Mouse (Mus musculus) ovary, postnatal 14 days (tissue): Measurements from ENCODE around the gene E2f7.

Experiments used
- DNase-seq: peaks from one replicate; pipeline ENCODE4 v3.0.0; 2022; ENCODE audit warnings: low spot score

The E2f7 gene

DNA sequence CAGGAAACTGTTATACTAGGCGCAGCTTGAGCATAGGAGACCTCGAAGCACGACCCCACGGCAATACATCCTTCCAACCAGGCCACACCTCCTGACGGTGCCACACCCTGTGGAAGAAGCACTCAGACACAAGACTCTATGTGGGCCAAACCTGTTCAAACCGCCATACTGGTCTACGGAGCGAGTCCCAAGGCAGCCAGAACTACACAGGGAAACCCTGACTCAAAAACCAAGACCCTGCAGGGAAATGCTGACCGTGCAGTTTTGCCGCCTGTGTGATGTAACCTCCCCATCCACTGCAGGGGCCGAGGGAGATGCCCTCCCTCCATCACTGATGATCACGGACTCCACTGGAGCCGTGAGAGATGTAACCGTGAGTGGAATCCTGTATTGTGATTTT, 36.5 kb downstream of the E2f7 start:
- DNase-seq, result no peak

- no peak for DNase-seq
These were observed 37.4 kb downstream of the E2f7 start for GRCm38 (mm10) chr10:110782655-110783054.

- no peak for DNase-seq
These were observed 43.0 kb downstream of the E2f7 start for GRCm38 (mm10) chr10:110788049-110788752.

DNA sequence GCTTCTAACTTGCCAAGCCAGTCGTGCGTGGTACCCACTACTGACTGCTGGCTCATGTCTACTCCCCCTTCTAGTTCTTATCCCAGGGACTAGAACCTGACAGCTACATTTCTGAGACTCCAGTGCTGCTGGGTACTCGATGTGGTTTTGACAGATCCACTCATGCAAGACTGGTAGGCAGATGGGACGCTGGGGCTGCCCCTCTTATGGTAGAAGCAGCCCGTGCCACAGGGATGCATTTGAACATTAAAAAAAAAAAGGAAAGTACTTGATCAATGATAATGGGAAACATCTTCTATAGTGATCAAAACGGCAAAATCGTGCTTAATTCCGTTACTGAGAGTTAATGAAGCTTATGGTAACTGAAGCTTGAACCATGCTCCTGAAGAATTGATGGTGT, 44.4 kb downstream of the E2f7 start:
- DNase-seq, result no peak

DNA sequence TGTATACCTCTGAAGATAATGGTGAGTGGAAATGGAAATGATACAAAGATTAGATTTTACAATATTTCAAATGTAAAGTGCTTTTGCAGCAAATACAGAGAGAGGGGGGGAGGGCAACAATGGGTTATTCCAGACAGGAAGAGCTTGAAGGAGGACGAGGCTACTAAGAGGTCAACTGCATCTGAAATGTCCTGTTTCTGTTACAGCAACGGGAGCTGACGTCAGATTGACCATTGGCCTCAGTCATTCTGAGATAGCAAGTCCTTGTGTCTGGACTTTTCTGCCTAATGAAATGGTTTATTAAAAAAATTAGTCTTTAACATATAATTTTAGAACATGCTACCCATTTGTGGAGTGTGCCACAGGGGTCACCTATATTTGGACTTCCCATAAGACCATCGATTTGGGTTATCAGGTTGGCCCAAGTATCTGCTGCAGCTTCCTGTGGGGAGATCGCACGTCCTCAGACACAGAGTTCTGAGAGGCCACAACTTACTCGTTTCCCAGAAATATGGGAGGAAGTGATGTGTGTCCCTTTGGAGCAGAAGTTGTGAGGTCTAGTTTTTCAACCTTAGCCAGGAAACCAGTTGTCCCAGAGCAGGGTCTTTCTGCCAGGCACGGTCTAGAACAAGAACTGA, 48.0 kb downstream of the E2f7 start:
- no peak for DNase-seq

DNA sequence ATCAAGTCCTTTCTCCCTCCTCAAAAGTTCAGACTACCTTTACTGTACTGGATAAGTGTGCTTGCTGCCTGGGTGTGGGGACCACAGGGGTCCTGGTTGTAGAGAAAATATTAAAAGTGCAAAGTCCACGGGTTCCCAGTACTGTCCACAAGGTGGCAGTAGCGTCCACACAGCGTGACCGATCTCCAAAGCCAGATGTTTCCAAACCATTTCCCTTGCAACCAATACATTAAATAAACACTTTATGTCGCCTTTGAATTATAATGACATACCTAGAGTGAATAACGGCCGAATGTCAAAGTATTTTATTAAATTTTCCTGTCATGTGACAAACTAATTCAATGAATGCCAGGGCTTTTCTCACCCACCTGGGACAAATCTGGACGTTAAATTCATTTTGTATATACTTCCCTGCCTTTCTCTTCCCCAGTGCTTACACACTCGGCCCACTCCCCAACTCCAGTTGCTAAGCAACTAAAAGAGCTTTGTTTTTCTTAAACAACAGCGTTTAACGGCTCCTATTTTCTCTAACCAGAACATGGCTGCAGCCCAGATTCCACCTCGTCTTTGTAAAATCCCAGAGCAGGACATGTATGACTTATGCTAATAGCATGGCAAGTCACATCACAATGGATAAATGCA, 49.4 kb downstream of the E2f7 start:
- peak; percentile 26 for DNase-seq

DNA sequence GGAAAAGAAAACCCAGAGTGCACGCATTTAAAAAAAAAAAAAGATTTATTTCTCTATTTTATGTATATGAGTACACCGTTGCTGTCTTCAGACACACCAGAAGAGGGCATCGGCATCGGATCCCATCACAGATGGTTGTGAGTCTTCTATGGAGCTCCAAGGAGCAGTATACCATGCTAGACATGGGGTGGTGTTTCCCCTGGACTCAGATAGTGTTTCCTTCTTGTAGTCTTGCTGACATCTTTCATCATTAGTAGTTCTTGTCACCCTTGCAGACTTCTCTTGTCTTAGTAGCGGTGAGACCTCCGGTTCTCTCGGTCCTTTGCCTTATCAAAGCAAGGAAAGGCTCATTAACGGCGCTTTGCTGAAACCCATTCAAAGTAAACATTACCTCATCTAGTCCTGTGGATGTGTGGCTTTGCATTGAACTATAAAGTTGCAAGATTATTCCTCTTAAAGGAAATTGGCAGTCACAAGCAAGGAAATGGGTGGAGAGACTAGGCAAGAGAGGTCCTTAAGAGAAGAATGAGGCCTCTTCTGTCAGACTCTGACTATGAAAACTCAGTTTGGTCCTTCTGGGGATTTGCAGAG, 50.1 kb downstream of the E2f7 start:
- no peak for DNase-seq

DNA sequence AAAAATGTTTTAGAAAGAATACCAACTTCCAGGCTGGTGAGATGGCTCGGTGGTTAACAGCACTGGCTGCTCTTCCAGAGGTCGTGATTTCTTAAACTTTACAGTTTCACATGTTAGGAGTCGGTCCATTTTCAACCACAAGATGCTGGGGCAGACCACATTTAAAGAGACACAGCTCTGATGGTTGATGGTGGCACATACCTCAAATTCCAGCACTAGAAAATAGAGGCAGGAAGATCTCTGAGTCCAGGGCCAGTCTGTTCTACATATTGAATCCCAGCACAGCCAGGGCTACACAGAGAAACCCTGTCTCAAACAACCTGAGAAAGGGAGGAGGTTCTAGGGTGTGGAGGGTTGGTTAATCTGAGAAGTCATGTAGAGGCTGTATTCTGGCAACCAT, 56.1 kb downstream of the E2f7 start:
- no peak for DNase-seq

- DNase-seq, result no peak
These were observed 59.2 kb downstream of the E2f7 start for GRCm38 (mm10) chr10:110804279-110805024.

GRCm38 (mm10) chr10:110805025-110805740, 59.9 kb downstream of the E2f7 start:
- DNase-seq, result no peak

GRCm38 (mm10) chr10:110806471-110806870, 61.2 kb downstream of the E2f7 start:
- no peak for DNase-seq

- DNase-seq, result no peak
These were observed 65.3 kb downstream of the E2f7 start for GRCm38 (mm10) chr10:110810528-110810927.

- no peak for DNase-seq
These were observed 66.1 kb downstream of the E2f7 start for GRCm38 (mm10) chr10:110811209-110811861.

DNA sequence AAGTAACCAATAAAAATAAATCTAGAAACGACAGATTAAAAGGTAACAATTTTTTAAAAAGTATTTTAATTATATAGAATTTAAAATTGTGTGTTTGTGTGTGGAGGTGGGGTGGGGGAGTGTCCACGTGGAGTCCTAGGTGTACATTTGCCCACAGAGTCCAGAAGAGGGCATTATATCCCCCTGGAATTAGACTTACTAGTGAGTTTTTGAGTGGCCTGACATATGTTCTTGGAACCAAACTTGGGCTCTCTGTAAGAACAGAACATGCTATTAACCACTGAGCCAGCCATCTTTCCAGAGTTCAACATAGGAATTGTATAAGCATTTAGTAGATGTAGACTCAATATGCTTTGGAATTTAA, 66.6 kb downstream of the E2f7 start:
- DNase-seq, result no peak

DNA sequence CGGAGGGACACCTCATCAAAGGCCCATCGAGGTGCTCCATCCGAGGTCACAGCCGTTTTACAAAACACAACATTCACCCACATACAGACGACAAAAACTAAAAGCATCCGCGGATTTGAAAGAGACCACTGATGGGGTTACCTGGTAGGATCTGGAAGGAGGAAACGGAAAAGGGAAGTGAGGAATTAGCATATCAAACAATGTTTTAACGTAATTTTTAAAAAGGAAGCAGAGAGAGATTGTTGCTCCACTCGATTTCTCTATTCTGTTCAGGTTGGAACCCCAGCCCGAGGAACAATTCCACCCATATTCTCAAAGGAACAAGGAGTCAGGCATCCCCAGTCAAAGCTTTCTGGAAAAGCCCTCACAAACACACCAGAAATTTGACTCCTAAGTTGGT, 75.9 kb downstream of the E2f7 start:
- DNase-seq, result no peak

GRCm38 (mm10) chr10:110821692-110822091, 76.5 kb downstream of the E2f7 start:
- no peak for DNase-seq

GRCm38 (mm10) chr10:110832336-110832735, 87.1 kb downstream of the E2f7 start:
- DNase-seq, result no peak

DNA sequence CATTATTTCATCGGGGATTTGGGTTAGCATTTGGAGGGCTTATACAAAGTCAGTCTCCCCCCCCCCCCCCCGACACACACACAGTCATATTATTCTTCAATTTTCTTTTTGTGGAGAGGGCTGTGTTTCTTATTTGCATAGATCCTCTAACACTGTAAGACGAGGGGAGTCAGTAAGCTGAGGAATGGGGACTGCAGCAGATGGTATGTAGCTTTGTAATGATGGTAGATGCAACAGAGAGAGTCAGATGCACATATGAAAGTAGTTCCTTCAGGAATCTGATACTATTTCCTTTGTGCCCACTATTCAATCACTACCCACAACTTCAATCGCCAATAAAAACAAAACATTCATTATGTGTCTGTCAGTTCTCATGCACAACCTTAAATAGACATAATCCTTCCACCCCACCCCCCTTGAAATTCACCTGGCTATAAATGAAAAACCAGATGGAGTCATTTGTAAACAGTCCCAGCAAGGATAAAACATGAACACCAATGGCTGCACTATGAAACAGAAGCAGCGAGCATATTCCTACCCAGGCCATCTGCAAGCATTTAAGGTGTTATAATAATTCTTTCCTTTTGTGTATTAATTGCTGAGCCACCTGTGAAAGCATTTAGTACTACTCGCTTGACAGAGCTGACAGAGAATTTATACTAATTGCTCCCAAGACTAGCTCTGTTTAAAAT, 90.0 kb downstream of the E2f7 start:
- DNase-seq, result no peak
